Mouse (Mus musculus): Measurements from ENCODE around the gene Prkaca. TPM values are rescaled to one million over a fixed set of nuclear protein-coding genes. Genes with fewer than 3 reads are reported as not detected.
A peak's percentile ranks its signal among the peaks of the same experiment; 100 is the strongest.

Prkaca gene
- polyA plus RNA-seq, 1 experiment, result 181 TPM

DNA sequence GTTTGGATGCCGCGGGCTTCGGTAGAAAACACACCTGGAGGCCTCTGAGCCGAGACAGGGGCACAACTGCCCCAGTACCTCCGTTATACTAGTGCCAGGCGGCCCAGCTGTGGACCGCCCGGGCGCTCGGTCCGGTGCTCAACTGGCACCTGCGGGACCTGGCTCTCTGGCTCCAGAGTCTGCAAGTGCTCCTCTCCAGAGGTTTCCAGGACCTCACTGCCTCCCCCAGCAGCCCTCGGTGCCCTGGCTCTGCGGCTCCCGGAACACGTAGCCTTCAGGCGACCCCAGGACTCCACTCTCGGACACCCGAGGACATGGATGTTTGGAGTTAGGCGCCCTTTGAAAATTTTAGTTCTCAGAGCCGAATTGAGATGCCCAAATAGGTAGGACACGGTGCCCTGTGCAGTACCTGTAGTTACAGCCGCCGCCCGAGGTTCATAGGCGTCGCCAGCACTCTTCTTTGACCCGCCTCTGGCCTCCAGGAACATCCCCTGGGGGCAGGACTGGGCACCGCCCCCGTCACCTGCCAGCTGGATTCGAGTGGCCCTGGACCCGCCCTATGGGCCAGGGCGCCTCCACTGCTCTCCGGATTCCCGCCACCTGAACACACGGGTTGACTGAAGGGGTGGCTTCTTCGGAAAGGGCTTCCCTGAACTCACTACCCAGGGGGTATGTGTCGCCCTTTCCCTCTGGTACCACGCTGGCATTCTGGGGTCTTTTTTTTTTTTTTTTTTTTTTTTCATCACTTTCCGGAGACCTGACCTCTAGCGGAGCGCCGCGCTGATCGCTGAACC, 39.1 kb downstream of the Prkaca start, which contains the start of gene 2210011C24Rik:
Gene 2210011C24Rik (minus strand): TSS at position 467 of the 794 bp plus-strand sequence.
- Histone ChIP-seq H3K79me2 (ENCODE audit: control insufficient read depth, insufficient read depth) (no peaks in the 10 kb centered on the region), H3K4me3 (peak within 1 kb of the TSS; percentile 1), H3K27me3 (ENCODE audit: control insufficient read depth, insufficient read depth, insufficient read length) (peaks cover 8% of the 10 kb centered on the region), H3ac (ENCODE audit: control insufficient read depth, insufficient read length) (peak within 1 kb of the TSS; percentile 26), H3K36me3 (ENCODE audit: control insufficient read depth, insufficient read depth) (no peaks in the 10 kb centered on the region), H3K4me2 (ENCODE audit: low read depth) (peak within 1 kb of the TSS; percentile 90)
- TF ChIP-seq POLR2AphosphoS2 (IDR thresholded peaks at IDR 0.05; ENCODE audit: insufficient read length, low read depth), result no peak
- no peak for TF ChIP-seq E2F4 (IDR thresholded peaks at IDR 0.05; ENCODE audit: insufficient read depth)
- TF ChIP-seq MYOG (IDR thresholded peaks at IDR 0.05; ENCODE audit: control insufficient read depth in 1 of 3, insufficient read depth in 1 of 3, insufficient read length in 2 of 3, low read depth in 2 of 3), result no peak
- TF ChIP-seq REST (IDR thresholded peaks at IDR 0.05; ENCODE audit: insufficient read depth, insufficient read length), result no peak

DNA sequence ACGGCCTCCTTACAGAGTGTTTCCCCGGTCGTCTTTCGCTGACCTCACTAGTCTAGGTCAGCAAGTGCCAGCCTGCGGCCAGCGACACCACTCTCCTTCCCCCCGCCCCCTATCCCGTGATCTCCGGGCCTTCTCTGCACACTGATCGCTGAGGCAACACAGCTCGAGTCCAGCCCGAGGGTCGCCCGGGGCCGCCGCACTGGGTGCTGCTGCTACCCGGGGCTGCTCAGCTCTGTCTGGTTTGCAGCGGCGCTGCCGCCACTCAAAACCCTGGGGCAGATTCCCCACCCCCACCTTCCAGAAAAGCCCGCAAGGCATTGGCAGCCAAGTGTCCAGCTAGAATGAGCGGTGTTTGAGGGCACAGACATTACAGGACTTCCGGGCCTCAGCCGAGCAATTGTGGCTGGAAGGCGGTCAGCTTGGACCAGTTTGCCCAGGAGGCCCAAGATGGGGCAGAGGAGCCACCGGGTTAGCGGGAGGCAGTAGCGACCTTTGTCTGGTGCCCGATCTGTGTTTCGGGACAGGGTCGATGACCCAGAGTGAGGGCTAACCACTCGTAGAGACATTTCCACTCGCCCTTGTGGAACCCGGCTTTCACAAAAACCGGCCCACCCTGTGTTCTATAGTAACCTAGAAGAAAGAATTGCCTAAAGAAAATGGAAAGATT, 39.8 kb downstream of the Prkaca start:
- Histone ChIP-seq H3K27me3 (ENCODE audit: control insufficient read depth, insufficient read depth, insufficient read length) (peaks cover 8% of the 10 kb centered on the region), H3K79me2 (ENCODE audit: control insufficient read depth, insufficient read depth) (no peaks in the 10 kb centered on the region), H3K4me2 (ENCODE audit: low read depth) (no peak overlapping the region), H3K36me3 (ENCODE audit: control insufficient read depth, insufficient read depth) (no peaks in the 10 kb centered on the region), H3ac (ENCODE audit: control insufficient read depth, insufficient read length) (no peak overlapping the region), H3K4me3 (no peak overlapping the region)
- no peak for TF ChIP-seq TCF3 (IDR thresholded peaks at IDR 0.05; ENCODE audit: insufficient read length, low read depth)
- no peak for TF ChIP-seq POLR2A (IDR thresholded peaks at IDR 0.05; ENCODE audit: insufficient read length, low read depth)
- TF ChIP-seq MAX (IDR thresholded peaks at IDR 0.05; ENCODE audit: low read depth), result no peak
- TF ChIP-seq MYOD1 (IDR thresholded peaks at IDR 0.05; ENCODE audit: control insufficient read depth in 1 of 3, insufficient read length in 2 of 3, low read depth in 2 of 3), result no peak
- TF ChIP-seq POLR2AphosphoS2 (IDR thresholded peaks at IDR 0.05; ENCODE audit: insufficient read length, low read depth), result no peak
- TF ChIP-seq SRF (IDR thresholded peaks at IDR 0.05; ENCODE audit: control insufficient read depth, insufficient read length, low read depth), result no peak
- no peak for TF ChIP-seq MYOG (IDR thresholded peaks at IDR 0.05; ENCODE audit: control insufficient read depth in 1 of 3, insufficient read depth in 1 of 3, insufficient read length in 2 of 3, low read depth in 2 of 3)
- no peak for TF ChIP-seq USF1 (IDR thresholded peaks at IDR 0.05; ENCODE audit: low read depth)
- TF ChIP-seq CEBPB (IDR thresholded peaks at IDR 0.05; ENCODE audit: insufficient read depth, poor library complexity, severe bottlenecking), result no peak
- TF ChIP-seq TCF12 (IDR thresholded peaks at IDR 0.05; ENCODE audit: insufficient read depth, poor library complexity, severe bottlenecking), result no peak
- TF ChIP-seq E2F4 (IDR thresholded peaks at IDR 0.05; ENCODE audit: insufficient read depth), result no peak
- no peak for TF ChIP-seq REST (IDR thresholded peaks at IDR 0.05; ENCODE audit: insufficient read depth, insufficient read length)

DNA sequence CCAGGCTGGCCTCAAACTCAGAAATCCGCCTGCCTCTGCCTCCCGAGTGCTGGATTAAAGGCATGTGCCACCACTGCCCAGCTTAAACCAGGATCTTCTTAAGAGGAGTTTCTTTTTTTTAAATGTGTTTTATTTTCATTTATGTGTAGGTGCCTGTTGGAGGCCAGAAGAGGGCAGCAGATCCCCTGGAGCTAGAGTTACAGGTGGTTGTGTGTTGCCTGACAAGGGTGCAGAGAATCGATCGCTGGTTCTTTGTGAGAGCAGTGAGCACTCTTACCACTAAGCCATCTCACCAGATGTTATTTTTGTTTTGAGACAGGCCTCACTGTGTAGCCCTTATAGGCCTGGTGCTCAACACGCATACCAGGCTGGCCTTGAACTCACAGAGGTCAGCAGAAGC, 43.0 kb downstream of the Prkaca start:
- TF ChIP-seq SRF (IDR thresholded peaks at IDR 0.05; ENCODE audit: control insufficient read depth, insufficient read length, low read depth), result no peak
- TF ChIP-seq MAX (IDR thresholded peaks at IDR 0.05; ENCODE audit: low read depth), result no peak
- no peak for TF ChIP-seq POLR2AphosphoS2 (IDR thresholded peaks at IDR 0.05; ENCODE audit: insufficient read length, low read depth)
- TF ChIP-seq TCF12 (IDR thresholded peaks at IDR 0.05; ENCODE audit: insufficient read depth, poor library complexity, severe bottlenecking), result no peak
- no peak for TF ChIP-seq POLR2A (IDR thresholded peaks at IDR 0.05; ENCODE audit: insufficient read length, low read depth)
- TF ChIP-seq USF1 (IDR thresholded peaks at IDR 0.05; ENCODE audit: low read depth), result no peak
- TF ChIP-seq MYOD1 (IDR thresholded peaks at IDR 0.05; ENCODE audit: control insufficient read depth in 1 of 3, insufficient read length in 2 of 3, low read depth in 2 of 3), result no peak
- no peak for TF ChIP-seq CEBPB (IDR thresholded peaks at IDR 0.05; ENCODE audit: insufficient read depth, poor library complexity, severe bottlenecking)
- TF ChIP-seq REST (IDR thresholded peaks at IDR 0.05; ENCODE audit: insufficient read depth, insufficient read length), result no peak
- TF ChIP-seq MYOG (IDR thresholded peaks at IDR 0.05; ENCODE audit: control insufficient read depth in 1 of 3, insufficient read depth in 1 of 3, insufficient read length in 2 of 3, low read depth in 2 of 3), result no peak

DNA sequence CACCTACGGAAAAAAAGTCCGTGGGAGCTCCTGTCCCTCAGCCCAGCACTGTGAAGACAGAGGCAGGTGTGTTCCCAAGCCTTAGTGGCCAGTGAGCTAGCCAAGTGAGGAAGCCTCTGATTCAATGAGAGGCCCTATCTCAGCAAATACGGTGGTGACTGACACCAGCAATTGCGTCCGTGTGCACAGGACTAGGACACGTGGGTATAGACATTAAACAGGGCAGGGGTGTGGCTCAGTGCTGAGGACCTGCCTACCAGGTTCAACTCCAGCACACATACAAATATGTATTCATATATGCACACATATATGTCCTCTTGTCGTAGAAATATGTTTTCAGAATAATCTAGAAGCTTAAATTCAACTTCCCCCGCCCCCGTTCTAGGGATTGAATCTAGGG, 46.9 kb downstream of the Prkaca start:
- TF ChIP-seq MYOD1 (IDR thresholded peaks at IDR 0.05; ENCODE audit: control insufficient read depth in 1 of 3, insufficient read length in 2 of 3, low read depth in 2 of 3) (peak in 2 of 3 experiments; percentile 14 to 32), MAX (IDR thresholded peaks at IDR 0.05; ENCODE audit: low read depth) (no peak), USF1 (IDR thresholded peaks at IDR 0.05; ENCODE audit: low read depth) (no peak)
- no peak overlapping the region for H3K4me2 ChIP-seq (ENCODE audit: low read depth)
- no peaks in the 10 kb centered on the region for H3K36me3 ChIP-seq (ENCODE audit: control insufficient read depth, insufficient read depth)
- no peaks in the 10 kb centered on the region for H3K79me2 ChIP-seq (ENCODE audit: control insufficient read depth, insufficient read depth)
- no peak overlapping the region for H3ac ChIP-seq (ENCODE audit: control insufficient read depth, insufficient read length)
- H3K4me3 ChIP-seq, result no peak overlapping the region
- no peaks in the 10 kb centered on the region for H3K27me3 ChIP-seq (ENCODE audit: control insufficient read depth, insufficient read depth, insufficient read length)

More for the DNA sequence above, 43.0 kb downstream of the Prkaca start:
- Histone ChIP-seq H3K4me3 (no peak overlapping the region), H3K79me2 (ENCODE audit: control insufficient read depth, insufficient read depth) (no peaks in the 10 kb centered on the region), H3ac (ENCODE audit: control insufficient read depth, insufficient read length) (no peak overlapping the region), H3K27me3 (ENCODE audit: control insufficient read depth, insufficient read depth, insufficient read length) (peaks cover 8% of the 10 kb centered on the region), H3K36me3 (ENCODE audit: control insufficient read depth, insufficient read depth) (no peaks in the 10 kb centered on the region), H3K4me2 (ENCODE audit: low read depth) (no peak overlapping the region)

DNA sequence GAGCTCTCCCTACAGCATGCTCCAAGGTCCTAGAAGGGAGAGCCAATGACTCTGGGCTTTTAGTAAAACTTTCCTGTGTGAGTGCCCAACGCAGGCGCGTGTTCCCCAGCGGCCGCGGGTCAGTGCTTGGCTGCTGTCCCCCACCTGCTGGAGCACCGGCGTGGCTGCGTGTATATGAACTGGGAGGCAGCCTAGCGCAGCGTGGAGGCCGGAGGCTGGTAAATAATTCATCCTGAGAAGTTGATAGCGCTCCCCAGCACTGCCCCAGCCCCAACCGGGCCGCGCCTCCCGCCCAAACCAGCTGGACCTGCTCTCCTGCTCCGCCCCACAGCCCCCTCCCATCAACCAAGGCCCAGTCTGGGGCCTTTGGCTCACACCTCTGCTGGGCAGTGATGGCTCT, 48.3 kb downstream of the Prkaca start, which contains the start of gene Palm3:
Gene Palm3 (plus strand): TSS at position 376 of the 400 bp plus-strand sequence.
- peak within 1 kb of the TSS; percentile 65 for H3K4me2 ChIP-seq (ENCODE audit: low read depth)
- no peaks in the 10 kb centered on the region for H3K36me3 ChIP-seq (ENCODE audit: control insufficient read depth, insufficient read depth)

More for the DNA sequence above, 48.3 kb downstream of the Prkaca start, which contains the start of gene Palm3:
- Histone ChIP-seq H3K4me3 (no peak within 1 kb of the TSS), H3K27me3 (ENCODE audit: control insufficient read depth, insufficient read depth, insufficient read length) (no peaks in the 10 kb centered on the region), H3ac (ENCODE audit: control insufficient read depth, insufficient read length) (no peak within 1 kb of the TSS), H3K79me2 (ENCODE audit: control insufficient read depth, insufficient read depth) (no peaks in the 10 kb centered on the region)
- TF ChIP-seq USF1 (IDR thresholded peaks at IDR 0.05; ENCODE audit: low read depth) (no peak), TCF3 (IDR thresholded peaks at IDR 0.05; ENCODE audit: insufficient read length, low read depth) (no peak), MYOG (IDR thresholded peaks at IDR 0.05; ENCODE audit: control insufficient read depth in 1 of 3, insufficient read depth in 1 of 3, insufficient read length in 2 of 3, low read depth in 2 of 3) (peak in 1 of 3 experiments; percentile 41), MYOD1 (IDR thresholded peaks at IDR 0.05; ENCODE audit: control insufficient read depth in 1 of 3, insufficient read length in 2 of 3, low read depth in 2 of 3) (peak in 1 of 3 experiments; percentile 2)

All from myocyte (in vitro differentiated cells).